Mouse (Mus musculus): ENCODE measurements around the gene Lrrc8d. TPM values are rescaled to one million over a fixed set of nuclear protein-coding genes. Genes with fewer than 3 reads are reported as not detected.

Gene Lrrc8d
- polyA plus RNA-seq, 1 experiment from 2014 or later = 37.5 TPM

- Histone ChIP-seq H3K9ac (replicated peaks; ENCODE audit: low read depth, low read length) (no peak overlapping the region), H3K27ac (ENCODE audit: low read length) (no peak overlapping the region), H3K4me3 (replicated peaks; ENCODE audit: low read length) (no peak overlapping the region), H3K36me3 (ENCODE audit: control insufficient read depth, insufficient read depth) (no peaks in the 10 kb centered on the region), H3K27me3 (replicated peaks; ENCODE audit: control insufficient read depth, insufficient read depth, low read length) (no peaks in the 10 kb centered on the region), H3K9me3 (ENCODE audit: control insufficient read depth, low read length) (no peaks in the 10 kb centered on the region), H3K4me1 (replicated peaks; ENCODE audit: control insufficient read depth, insufficient read depth, low read length) (peaks cover 7% of the 10 kb centered on the region), H3K4me2 (ENCODE audit: low read length) (no peak overlapping the region)
- no peak for ATAC-seq
- WGBS = 79% methylated on average over 5 of the region's 5 CpGs
These were observed 127.2 kb downstream of the Lrrc8d start for GRCm38 (mm10) chr5:105826916-105827510.

GRCm38 (mm10) chr5:105828050-105828449 is 128.3 kb downstream of the Lrrc8d start:
- no peak overlapping the region for H3K4me2 ChIP-seq (ENCODE audit: low read length)
- no peaks in the 10 kb centered on the region for H3K36me3 ChIP-seq (ENCODE audit: control insufficient read depth, insufficient read depth)
- H3K27me3 ChIP-seq (replicated peaks; ENCODE audit: control insufficient read depth, insufficient read depth, low read length) = no peaks in the 10 kb centered on the region
- WGBS = 94% methylated on average over 3 of the region's 3 CpGs
- no peaks in the 10 kb centered on the region for H3K9me3 ChIP-seq (ENCODE audit: control insufficient read depth, low read length)
- peaks cover 3% of the 10 kb centered on the region for H3K4me1 ChIP-seq (replicated peaks; ENCODE audit: control insufficient read depth, insufficient read depth, low read length)
- H3K4me3 ChIP-seq (replicated peaks; ENCODE audit: low read length) = no peak overlapping the region
- no peak for ATAC-seq
- no peak overlapping the region for H3K27ac ChIP-seq (ENCODE audit: low read length)
- no peak overlapping the region for H3K9ac ChIP-seq (replicated peaks; ENCODE audit: low read depth, low read length)

GRCm38 (mm10) chr5:105829008-105829586 is 129.3 kb downstream of the Lrrc8d start:
- Histone ChIP-seq H3K4me3 (replicated peaks; ENCODE audit: low read length) (no peak overlapping the region), H3K9me3 (ENCODE audit: control insufficient read depth, low read length) (no peaks in the 10 kb centered on the region), H3K27ac (ENCODE audit: low read length) (no peak overlapping the region), H3K4me1 (replicated peaks; ENCODE audit: control insufficient read depth, insufficient read depth, low read length) (no peaks in the 10 kb centered on the region), H3K27me3 (replicated peaks; ENCODE audit: control insufficient read depth, insufficient read depth, low read length) (no peaks in the 10 kb centered on the region), H3K4me2 (ENCODE audit: low read length) (no peak overlapping the region), H3K9ac (replicated peaks; ENCODE audit: low read depth, low read length) (no peak overlapping the region), H3K36me3 (ENCODE audit: control insufficient read depth, insufficient read depth) (no peaks in the 10 kb centered on the region)
- 33% methylated on average over 7 of the region's 7 CpGs for WGBS
- ATAC-seq = no peak

GRCm38 (mm10) chr5:105832140-105832539 is 132.4 kb downstream of the Lrrc8d start:
- 82% methylated on average over 7 of the region's 7 CpGs for WGBS

GRCm38 (mm10) chr5:105833923-105834322 is 134.2 kb downstream of the Lrrc8d start:
- H3K36me3 ChIP-seq (ENCODE audit: control insufficient read depth, insufficient read depth) = no peaks in the 10 kb centered on the region
- no peaks in the 10 kb centered on the region for H3K4me1 ChIP-seq (replicated peaks; ENCODE audit: control insufficient read depth, insufficient read depth, low read length)
- WGBS = 71% methylated on average over 3 of the region's 3 CpGs
- H3K9me3 ChIP-seq (ENCODE audit: control insufficient read depth, low read length) = no peaks in the 10 kb centered on the region
- H3K27me3 ChIP-seq (replicated peaks; ENCODE audit: control insufficient read depth, insufficient read depth, low read length) = no peaks in the 10 kb centered on the region
- H3K9ac ChIP-seq (replicated peaks; ENCODE audit: low read depth, low read length) = no peak overlapping the region
- no peak overlapping the region for H3K27ac ChIP-seq (ENCODE audit: low read length)
- H3K4me3 ChIP-seq (replicated peaks; ENCODE audit: low read length) = no peak overlapping the region
- no peak for ATAC-seq
- H3K4me2 ChIP-seq (ENCODE audit: low read length) = no peak overlapping the region

More at GRCm38 (mm10) chr5:105832140-105832539, 132.4 kb downstream of the Lrrc8d start:
- no peak overlapping the region for H3K9ac ChIP-seq (replicated peaks; ENCODE audit: low read depth, low read length)
- no peaks in the 10 kb centered on the region for H3K9me3 ChIP-seq (ENCODE audit: control insufficient read depth, low read length)
- ATAC-seq = no peak
- H3K36me3 ChIP-seq (ENCODE audit: control insufficient read depth, insufficient read depth) = no peaks in the 10 kb centered on the region
- H3K27ac ChIP-seq (ENCODE audit: low read length) = no peak overlapping the region
- H3K4me1 ChIP-seq (replicated peaks; ENCODE audit: control insufficient read depth, insufficient read depth, low read length) = no peaks in the 10 kb centered on the region
- H3K27me3 ChIP-seq (replicated peaks; ENCODE audit: control insufficient read depth, insufficient read depth, low read length) = no peaks in the 10 kb centered on the region
- no peak overlapping the region for H3K4me3 ChIP-seq (replicated peaks; ENCODE audit: low read length)
- H3K4me2 ChIP-seq (ENCODE audit: low read length) = no peak overlapping the region

GRCm38 (mm10) chr5:105836006-105836405 is 136.2 kb downstream of the Lrrc8d start:
- no peaks in the 10 kb centered on the region for H3K4me1 ChIP-seq (replicated peaks; ENCODE audit: control insufficient read depth, insufficient read depth, low read length)
- WGBS = 85% methylated on average over 9 of the region's 9 CpGs

GRCm38 (mm10) chr5:105839740-105840310 is 140.1 kb downstream of the Lrrc8d start:
- no peak overlapping the region for H3K4me2 ChIP-seq (ENCODE audit: low read length)
- no peaks in the 10 kb centered on the region for H3K4me1 ChIP-seq (replicated peaks; ENCODE audit: control insufficient read depth, insufficient read depth, low read length)
- H3K4me3 ChIP-seq (replicated peaks; ENCODE audit: low read length) = no peak overlapping the region
- H3K27ac ChIP-seq (ENCODE audit: low read length) = no peak overlapping the region
- ATAC-seq = no peak
- no peaks in the 10 kb centered on the region for H3K27me3 ChIP-seq (replicated peaks; ENCODE audit: control insufficient read depth, insufficient read depth, low read length)
- H3K36me3 ChIP-seq (ENCODE audit: control insufficient read depth, insufficient read depth) = no peaks in the 10 kb centered on the region
- no peaks in the 10 kb centered on the region for H3K9me3 ChIP-seq (ENCODE audit: control insufficient read depth, low read length)
- WGBS = 76% methylated on average over 13 of the region's 13 CpGs
- H3K9ac ChIP-seq (replicated peaks; ENCODE audit: low read depth, low read length) = no peak overlapping the region

More at GRCm38 (mm10) chr5:105836006-105836405, 136.2 kb downstream of the Lrrc8d start:
- Histone ChIP-seq H3K27ac (ENCODE audit: low read length) (no peak overlapping the region), H3K4me2 (ENCODE audit: low read length) (no peak overlapping the region), H3K9ac (replicated peaks; ENCODE audit: low read depth, low read length) (no peak overlapping the region), H3K9me3 (ENCODE audit: control insufficient read depth, low read length) (no peaks in the 10 kb centered on the region), H3K36me3 (ENCODE audit: control insufficient read depth, insufficient read depth) (no peaks in the 10 kb centered on the region), H3K4me3 (replicated peaks; ENCODE audit: low read length) (no peak overlapping the region), H3K27me3 (replicated peaks; ENCODE audit: control insufficient read depth, insufficient read depth, low read length) (no peaks in the 10 kb centered on the region)
- no peak for ATAC-seq

GRCm38 (mm10) chr5:105844044-105844753 is 144.4 kb downstream of the Lrrc8d start:
- Histone ChIP-seq H3K4me2 (ENCODE audit: low read length) (no peak overlapping the region), H3K9me3 (ENCODE audit: control insufficient read depth, low read length) (no peaks in the 10 kb centered on the region), H3K27ac (ENCODE audit: low read length) (no peak overlapping the region), H3K27me3 (replicated peaks; ENCODE audit: control insufficient read depth, insufficient read depth, low read length) (no peaks in the 10 kb centered on the region), H3K9ac (replicated peaks; ENCODE audit: low read depth, low read length) (no peak overlapping the region), H3K4me1 (replicated peaks; ENCODE audit: control insufficient read depth, insufficient read depth, low read length) (no peaks in the 10 kb centered on the region; the same call in 1 of the 2 replicates), H3K36me3 (ENCODE audit: control insufficient read depth, insufficient read depth) (no peaks in the 10 kb centered on the region), H3K4me3 (replicated peaks; ENCODE audit: low read length) (no peak overlapping the region)
- WGBS = 87% methylated on average over 10 of the region's 10 CpGs
- no peak for ATAC-seq

GRCm38 (mm10) chr5:105845041-105845440 is 145.3 kb downstream of the Lrrc8d start:
- Histone ChIP-seq H3K36me3 (ENCODE audit: control insufficient read depth, insufficient read depth) (no peaks in the 10 kb centered on the region), H3K4me1 (replicated peaks; ENCODE audit: control insufficient read depth, insufficient read depth, low read length) (peaks cover 2% of the 10 kb centered on the region), H3K4me3 (replicated peaks; ENCODE audit: low read length) (no peak overlapping the region), H3K9me3 (ENCODE audit: control insufficient read depth, low read length) (no peaks in the 10 kb centered on the region), H3K9ac (replicated peaks; ENCODE audit: low read depth, low read length) (no peak overlapping the region), H3K27ac (ENCODE audit: low read length) (no peak overlapping the region), H3K4me2 (ENCODE audit: low read length) (no peak overlapping the region), H3K27me3 (replicated peaks; ENCODE audit: control insufficient read depth, insufficient read depth, low read length) (no peaks in the 10 kb centered on the region)
- WGBS = 93% methylated on average over 2 of the region's 2 CpGs
- ATAC-seq = no peak

All from forebrain, embryonic 16.5 days (tissue).